Mouse (Mus musculus) heart, adult 2 months (tissue): ENCODE data around the gene Ubr3.

ENCODE experiments used
- CTCF ChIP-seq: fragments of 200-600 bp; IDR thresholded peaks from 2 replicates; pipeline ENCODE4 v1.8.1; 2022; ENCODE audit warnings: antibody characterized with exemption, mild to moderate bottlenecking, moderate library complexity
- EP300 ChIP-seq: fragments of 200-500 bp; IDR thresholded peaks from 2 replicates; pipeline ENCODE4 v1.6.1; 2011; ENCODE audit warnings: low read depth, low read length, control low read depth; ENCODE audit not compliant: insufficient read depth
- POLR2A ChIP-seq: fragments of 200-500 bp; IDR thresholded peaks from 2 replicates; pipeline ENCODE4 v1.6.1; 2011; ENCODE audit warnings: mild to moderate bottlenecking, low read depth, low read length, control low read depth; ENCODE audit not compliant: insufficient read depth

DNA sequence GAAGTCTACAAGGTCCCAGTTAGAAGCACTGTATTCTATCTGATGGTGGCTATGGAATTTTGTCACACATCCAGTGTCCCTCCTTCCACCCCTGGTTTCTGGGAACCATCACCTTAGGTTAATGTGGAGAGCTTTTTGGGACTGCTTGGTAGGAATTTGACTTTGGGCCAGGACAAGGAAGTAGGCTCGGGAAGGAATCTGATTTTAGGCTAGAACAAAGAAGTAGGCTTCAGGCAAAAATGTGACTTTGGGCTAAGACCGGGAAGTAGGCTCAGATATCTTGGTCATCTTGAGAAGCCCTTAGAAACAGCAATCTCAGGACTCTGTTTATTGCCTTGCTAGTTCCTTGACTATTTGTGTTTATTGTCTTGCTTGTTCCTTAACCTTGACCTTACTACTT lies 8.1 kb upstream of the Ubr3 start:
- TF ChIP-seq CTCF: no peak
- no peak for TF ChIP-seq POLR2A
- no peak for TF ChIP-seq EP300
